Mouse (Mus musculus): ENCODE data around the gene Pfkl. TPM values are rescaled to one million over a fixed set of nuclear protein-coding genes. Genes with fewer than 3 reads are reported as not detected.

Gene Pfkl
- total RNA-seq (2023; ENCODE audit: inconsistent age) = 74.1 to 88.4 TPM (median 80.7 TPM) in 4 replicates

DNA sequence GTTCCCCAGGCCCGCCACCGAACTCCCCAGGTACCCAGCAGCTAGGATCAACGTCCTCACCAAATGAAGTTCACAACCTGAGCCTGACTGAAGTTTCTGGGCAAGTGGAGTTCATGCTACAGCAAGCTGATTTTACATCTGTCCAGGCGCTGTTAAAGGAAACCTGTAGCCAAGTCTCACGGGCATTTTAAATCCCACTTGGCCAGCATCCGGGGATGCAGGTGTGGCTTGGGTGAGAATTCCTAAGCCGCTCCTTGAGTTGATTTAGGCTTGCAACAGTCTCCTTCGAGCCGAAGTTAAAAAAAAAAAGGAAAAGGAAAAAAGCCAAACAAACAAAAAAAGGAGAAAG is at the start of gene Pfkl:
Gene Pfkl (minus strand): TSS at position 139 of the 349 bp plus-strand sequence.

DNA sequence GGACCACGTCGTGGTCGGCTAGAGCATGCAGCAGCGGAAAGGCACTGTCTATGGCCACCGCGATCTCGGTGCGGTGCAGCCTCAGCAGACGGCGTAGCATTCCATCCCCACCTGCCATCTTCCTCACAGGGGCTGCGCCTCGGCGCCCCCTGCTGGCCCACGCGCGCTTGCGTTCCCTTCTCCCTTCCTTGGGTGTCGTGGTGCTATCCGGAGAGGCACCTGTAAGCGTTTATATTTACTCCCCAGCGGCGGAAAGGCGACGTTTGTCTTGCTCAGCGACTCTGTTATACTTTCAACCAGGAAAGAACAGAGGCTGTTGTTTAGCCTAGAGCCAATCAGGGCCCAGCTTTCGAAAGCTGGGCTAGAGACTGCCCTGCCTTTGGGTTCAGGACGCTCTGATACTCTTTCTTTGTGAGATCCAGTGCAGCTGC is 33.5 kb upstream of the Pfkl start, which contains the start of gene Aire:
Gene Aire (minus strand): TSS at position 205 of the 431 bp plus-strand sequence.

DNA sequence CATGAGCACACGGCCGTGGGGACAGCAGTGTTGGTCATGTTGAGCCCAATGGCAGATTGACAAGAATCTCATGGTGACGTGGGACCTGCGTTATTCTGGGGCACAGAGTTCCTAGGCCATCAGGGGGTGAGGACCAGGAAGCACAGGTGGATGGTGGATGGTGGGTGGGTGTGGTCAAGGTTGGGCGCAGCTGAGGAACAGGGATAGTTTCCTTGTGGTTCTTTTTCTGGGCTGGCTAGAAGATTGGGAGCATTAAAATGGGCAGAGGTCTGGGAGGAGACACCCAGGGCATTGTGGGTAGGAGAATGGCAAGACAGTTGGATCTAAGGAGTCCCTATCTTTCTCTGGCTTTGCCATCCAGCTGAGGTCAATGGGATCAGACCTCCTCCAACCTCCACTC is 31.8 kb upstream of the Pfkl start, which contains the start of gene Dnmt3l:
Gene Dnmt3l (plus strand): TSS at position 301 of the 400 bp plus-strand sequence.

DNA sequence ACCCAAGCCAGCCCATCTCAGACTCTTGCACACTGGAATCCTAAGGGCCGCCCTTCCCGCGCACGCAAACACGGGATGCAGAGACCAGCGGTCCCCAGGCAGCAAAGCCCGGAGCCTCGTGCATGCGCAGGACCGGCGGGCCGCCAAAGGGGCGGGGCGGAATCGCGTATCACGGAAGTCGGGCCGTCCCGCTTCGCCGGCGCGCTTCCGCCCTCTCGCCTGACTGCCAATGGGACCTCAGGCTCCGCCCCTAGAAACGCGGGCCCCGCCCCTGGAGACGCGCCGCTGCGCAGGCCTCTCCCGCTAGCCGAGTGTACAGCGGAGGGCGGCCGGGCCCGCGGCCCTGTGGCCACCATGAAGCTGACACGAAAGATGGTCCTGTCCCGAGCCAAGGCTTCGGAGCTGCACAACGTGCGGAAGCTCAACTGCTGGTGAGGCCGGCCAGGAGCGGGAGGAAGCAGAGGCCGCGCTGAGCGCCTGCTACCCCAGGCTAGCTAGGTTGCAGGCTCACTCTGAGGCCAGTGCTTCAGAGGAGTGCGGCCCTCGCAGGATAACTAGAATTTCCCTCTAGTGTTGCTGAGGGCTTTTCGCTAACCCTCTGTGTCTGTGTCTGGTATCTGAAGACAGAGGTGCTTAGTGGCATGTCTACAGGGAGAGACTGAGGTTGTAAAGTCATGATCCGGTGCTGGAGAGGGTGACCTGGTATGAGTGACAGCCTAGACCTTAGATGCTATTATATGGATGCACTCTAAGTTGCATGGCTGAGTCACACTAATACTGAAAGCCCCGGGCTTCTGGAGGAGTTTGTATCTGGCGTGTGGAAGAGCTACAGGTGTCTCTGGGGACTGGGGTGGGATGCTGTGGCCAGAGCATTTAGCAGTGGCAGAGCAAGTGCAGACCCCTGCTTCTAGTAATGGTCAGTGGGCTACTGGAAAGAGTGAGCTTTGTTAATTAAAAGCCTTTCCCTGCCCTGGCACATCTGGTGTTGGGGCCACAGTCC is 31.2 kb downstream of the Pfkl start, which contains the start of gene 1810043G02Rik:
Gene 1810043G02Rik (plus strand): TSS at position 174 of the 1,000 bp plus-strand sequence.

DNA sequence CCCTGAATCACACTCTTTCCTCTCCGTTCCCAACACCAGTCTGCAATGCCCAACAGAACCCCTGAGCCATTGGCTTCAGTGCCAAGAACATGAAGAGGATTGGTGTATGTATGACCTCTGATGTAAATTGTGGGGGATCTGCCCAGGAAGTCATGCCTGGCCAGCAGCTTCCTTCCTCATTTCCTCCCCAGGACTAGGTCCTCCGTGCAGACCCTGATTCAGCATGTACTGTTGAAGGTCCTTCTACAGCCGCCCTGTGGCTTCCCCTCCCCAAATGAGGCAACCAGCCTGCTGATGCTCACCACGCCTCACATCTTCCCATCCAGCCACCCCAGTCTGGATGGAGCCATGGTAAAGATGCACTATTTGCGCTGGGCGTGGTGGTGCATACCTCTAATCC is 39.4 kb downstream of the Pfkl start, which contains the start of gene Trpm2:
Gene Trpm2 (minus strand): TSS at position 83 of the 400 bp plus-strand sequence.

Other genes with a start within 250 kb of the Pfkl start
- not detected in 4 replicates for gene Gm3238, start 238.8 kb downstream of the Pfkl start, total RNA-seq (2023; ENCODE audit: inconsistent age)
- gene Gm7138, start 233.1 kb downstream of the Pfkl start, total RNA-seq (2023; ENCODE audit: inconsistent age) = not detected in 4 replicates
- gene Gm3250, start 227.5 kb downstream of the Pfkl start, total RNA-seq (2023; ENCODE audit: inconsistent age) = not detected in 4 replicates
- gene Gm7137, start 221.9 kb downstream of the Pfkl start, total RNA-seq (2023; ENCODE audit: inconsistent age) = not detected in 4 replicates
- not detected in 4 replicates for gene Gm9639, start 215.0 kb downstream of the Pfkl start, total RNA-seq (2023; ENCODE audit: inconsistent age)
- not detected in 4 replicates for gene Gm19668, start 210.9 kb downstream of the Pfkl start, total RNA-seq (2023; ENCODE audit: inconsistent age)
- gene Gm9507, start 198.2 kb downstream of the Pfkl start, total RNA-seq (2023; ENCODE audit: inconsistent age) = not detected in 4 replicates
- not detected in 4 replicates for gene Gm2696, start 195.4 kb downstream of the Pfkl start, total RNA-seq (2023; ENCODE audit: inconsistent age)
- not detected in 4 replicates for gene Krtap10-4, start 183.0 kb downstream of the Pfkl start, total RNA-seq (2023; ENCODE audit: inconsistent age)
- not detected in 4 replicates for gene Krtap10-10, start 174.1 kb downstream of the Pfkl start, total RNA-seq (2023; ENCODE audit: inconsistent age)
- gene Gm36176, start 163.3 kb downstream of the Pfkl start, total RNA-seq (2023; ENCODE audit: inconsistent age) = not detected in 4 replicates
- not detected in 4 replicates for gene Gm10318, start 157.2 kb downstream of the Pfkl start, total RNA-seq (2023; ENCODE audit: inconsistent age)
- not detected in 4 replicates for gene Gm3285, start 148.1 kb downstream of the Pfkl start, total RNA-seq (2023; ENCODE audit: inconsistent age)
- gene Lrrc3, start 107.5 kb downstream of the Pfkl start, total RNA-seq (2023; ENCODE audit: inconsistent age) = 0.16 to 0.19 TPM in 2 of 4 replicates, not detected in the others
- gene Trpm2, start 39.5 kb downstream of the Pfkl start, total RNA-seq (2023; ENCODE audit: inconsistent age) = 17.7 to 30.3 TPM (median 24.5 TPM) in 4 replicates
- gene 1810043G02Rik, start 31.6 kb downstream of the Pfkl start, total RNA-seq (2023; ENCODE audit: inconsistent age) = 8.2 to 11.2 TPM (median 8.8 TPM) in 4 replicates
- not detected in 4 replicates for gene Dnmt3l, start 31.9 kb upstream of the Pfkl start, total RNA-seq (2023; ENCODE audit: inconsistent age)
- 0.87 to 2.5 TPM (median 1.9 TPM) in 4 replicates for gene Aire, start 33.5 kb upstream of the Pfkl start, total RNA-seq (2023; ENCODE audit: inconsistent age)
- gene Icosl, start 59.2 kb upstream of the Pfkl start, total RNA-seq (2023; ENCODE audit: inconsistent age) = 233 to 266 TPM (median 256 TPM) in 4 replicates
- gene D10Jhu81e, start 159.7 kb upstream of the Pfkl start, total RNA-seq (2023; ENCODE audit: inconsistent age) = 39.8 to 48.0 TPM (median 42.1 TPM) in 4 replicates
- 25.1 to 27.9 TPM (median 26.1 TPM) in 4 replicates for gene Pwp2, start 175.1 kb upstream of the Pfkl start, total RNA-seq (2023; ENCODE audit: inconsistent age)
- gene Trappc10, start 234.6 kb upstream of the Pfkl start, total RNA-seq (2023; ENCODE audit: inconsistent age) = 67.7 to 81.1 TPM (median 70.3 TPM) in 4 replicates